In the genomic region with DNA sequence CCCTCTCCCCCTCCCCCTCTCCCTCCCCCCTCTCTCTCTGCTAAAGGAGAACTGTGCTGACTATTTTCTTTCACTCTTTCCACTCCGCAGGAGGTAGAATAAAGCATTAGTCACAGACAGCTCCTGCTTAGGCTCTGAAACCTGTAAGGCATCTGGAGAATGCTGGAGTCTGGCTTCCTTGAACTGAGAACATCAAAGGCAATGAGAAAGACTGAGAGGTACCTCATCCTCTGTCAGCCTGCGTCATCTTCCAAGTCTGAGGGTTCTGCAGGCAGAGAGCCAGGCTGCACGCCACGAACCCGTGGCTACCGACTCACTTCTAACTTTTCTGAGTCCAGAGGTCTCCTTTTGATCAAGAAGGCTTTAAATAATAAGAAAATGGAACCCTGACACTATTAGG, we compare ENCODE assay signal across 10 mouse cellular contexts. TPM values are rescaled to one million over a fixed set of nuclear protein-coding genes. Genes with fewer than 3 reads are reported as not detected.
A peak's percentile ranks its signal among the peaks of the same experiment; 100 is the strongest.
DNase-seq lines count a peak whose midpoint lies in the region; ATAC-seq lines count a peak whose summit lies in the region.
"Had no signal": no experiment of that assay in that cellular context is flagged by ENCODE, and none has a peak within 500 bp of the region (broad histone marks: within the 10 kb centered on the region; RNA-seq: fewer than 3 reads in every experiment).

No protein-coding gene starts in this region.

- no peaks in the 10 kb centered on the region for H3K9me3 ChIP-seq in heart, embryonic 16.5 days (replicated peaks; ENCODE audit: control insufficient read depth, low read length)
- H3K9me3 ChIP-seq in liver, embryonic 11.5 days (ENCODE audit: control insufficient read depth, low read length): no peaks in the 10 kb centered on the region
- H3K9me3 ChIP-seq: G1E had no signal

- H3K27ac ChIP-seq in heart, embryonic 16.5 days (ENCODE audit: low read length): no peak overlapping the region
- no peak overlapping the region for H3K27ac ChIP-seq in liver, embryonic 11.5 days (ENCODE audit: low read depth, low read length)

- ATAC-seq in heart, embryonic 16.5 days (replicated peaks; ENCODE audit: extremely low read depth, insufficient read depth, low FRiP score): no peak
- no peak for ATAC-seq in liver, embryonic 11.5 days (replicated peaks; ENCODE audit: low FRiP score)

- no peak overlapping the region for H3K9ac ChIP-seq in heart, embryonic 16.5 days (ENCODE audit: low read length)
- H3K9ac ChIP-seq in liver, embryonic 11.5 days (ENCODE audit: low read depth, low read length): no peak overlapping the region

- 0 out of 2 replicates have a peak overlapping the region, but pooled peaks have one; percentile 6 for H3K4me2 ChIP-seq in heart, embryonic 16.5 days (ENCODE audit: low read depth, low read length)
- H3K4me2 ChIP-seq in liver, embryonic 11.5 days: no peak overlapping the region

- H3K4me3 ChIP-seq in heart, embryonic 16.5 days (ENCODE audit: low read length): no peak overlapping the region
- H3K4me3 ChIP-seq in liver, embryonic 11.5 days (ENCODE audit: low read depth, low read length): no peak overlapping the region

- no peaks in the 10 kb centered on the region for H3K27me3 ChIP-seq in heart, embryonic 16.5 days (ENCODE audit: control insufficient read depth, insufficient read depth, low read length)
- no peaks in the 10 kb centered on the region for H3K27me3 ChIP-seq in liver, embryonic 11.5 days (replicated peaks; ENCODE audit: control insufficient read depth, insufficient read depth, low read length)

- H3K4me1 ChIP-seq in heart, embryonic 16.5 days (ENCODE audit: control insufficient read depth, insufficient read depth, low read length): no peaks in the 10 kb centered on the region; the same call in 1 of the 2 replicates
- H3K4me1 ChIP-seq in liver, embryonic 11.5 days (replicated peaks; ENCODE audit: control insufficient read depth, insufficient read depth, low read length): 0 out of 2 replicates have a peak, but pooled peaks cover 2% of the 10 kb centered on the region

- H3K36me3 ChIP-seq in heart, embryonic 16.5 days (ENCODE audit: control insufficient read depth, insufficient read depth): no peaks in the 10 kb centered on the region
- no peaks in the 10 kb centered on the region for H3K36me3 ChIP-seq in liver, embryonic 11.5 days (ENCODE audit: control insufficient read depth, insufficient read depth, low read length)

- 12% methylated on average over 6 of the region's 6 CpGs for WGBS in heart, embryonic 16.5 days
- WGBS in liver, embryonic 11.5 days: 21% methylated on average over 6 of the region's 6 CpGs

- no peak for DNase-seq in heart, adult 8-10 months (ENCODE audit: low spot score)
- DNase-seq in 3134 (ENCODE audit: extremely low read depth, insufficient read length, low spot score): peak; percentile 53
- peak; percentile 64 for DNase-seq in T-cell, adult 2 months (ENCODE audit: low spot score)
- DNase-seq in fibroblast of lung, adult 2 months (ENCODE audit: low read depth): peak; percentile 67
- DNase-seq in urinary bladder, adult 18-20 months (ENCODE audit: low spot score in 2 of 2): no peak
- no peak for DNase-seq in gastrocnemius, adult 8-10 months (ENCODE audit: low spot score in 2 of 2)
- no peak for DNase-seq in liver, embryonic 11.5 days (ENCODE audit: low spot score)
- DNase-seq: cerebellum, postnatal 36 days had no signal

RNA-seq across cellular contexts. Expression of a gene that starts 20.5 kb away (rescaled TPM):
- polyA plus RNA-seq in heart, embryonic 16.5 days (2015; fragmentation: Nextera tagmentation; extraction: Ambion mirVana): 28.3 and 29.6 TPM in 2 replicates
- 10 to 100 TPM; 38.8 to 42.4 (median 40.8) TPM for total RNA-seq in heart, adult 8-10 months (2022)
- 10 to 100 TPM; 32.6 to 33.9 (median 32.9) TPM for total RNA-seq in gastrocnemius, adult 8-10 months (2022)
- 10.0 and 10.1 TPM in 2 replicates for polyA plus RNA-seq in liver, embryonic 11.5 days (2014; fragmentation: Nextera tagmentation; extraction: Ambion mirVana)

Comparison
In these comparisons a context has a peak if more than half of its experiments do, and no peak if none do; other contexts are left out.
1. DNase-seq: peak in 3134 (single experiment), T-cell, adult 2 months (single experiment) and fibroblast of lung, adult 2 months (single experiment); none in heart, adult 8-10 months (single experiment), urinary bladder, adult 18-20 months (0 of 2), gastrocnemius, adult 8-10 months (0 of 2) and liver, embryonic 11.5 days (single experiment).